Mouse (Mus musculus): Measurements from ENCODE around the gene Psmd7. TPM values are rescaled to one million over a fixed set of nuclear protein-coding genes. Genes with fewer than 3 reads are reported as not detected.
"Not testable (repeated sequence)": the region's sequence is repeated elsewhere in the genome, so short reads cannot be mapped to it uniquely, and the experiment has no call there.

Gene Psmd7
- total RNA-seq (2014; rRNA removed) (38.9 and 41.9 TPM in 2 replicates), polyA plus RNA-seq (2015; fragmentation: Nextera tagmentation; extraction: Ambion mirVana) (248 and 263 TPM in 2 replicates)

- Histone ChIP-seq H3K4me2 (ENCODE audit: low read depth) (peak within 1 kb of the TSS; percentile 61), H3K4me3 (ENCODE audit: low read depth, low read length) (peak within 1 kb of the TSS; percentile 87), H3K27ac (ENCODE audit: low read depth, low read length) (peak within 1 kb of the TSS; percentile 85), H3K4me1 (ENCODE audit: insufficient read depth) (peaks cover 10% of the 10 kb centered on the region; the same call in 1 of the 2 replicates), H3K9ac (peak within 1 kb of the TSS; percentile 88), H3K36me3 (ENCODE audit: insufficient read depth) (peaks cover 21% of the 10 kb centered on the region), H3K27me3 (ENCODE audit: insufficient read depth, low read length) (no peaks in the 10 kb centered on the region), H3K9me3 (ENCODE audit: low read length) (no peaks in the 10 kb centered on the region)
- DNase-seq (peak; percentile 96), ATAC-seq (peak; percentile 99)
- peak; percentile 67 for TF ChIP-seq CTCF (IDR thresholded peaks at IDR 0.05; ENCODE audit: low read depth)
- 2% methylated on average over 65 of the region's 65 CpGs for WGBS
Measured at GRCm38 (mm10) chr8:107587995-107588780, at the start of gene Psmd7. Psmd7 (minus strand) TSS chr8:107588464.

- no peak for DNase-seq
- no peaks in the 10 kb centered on the region for H3K4me1 ChIP-seq (ENCODE audit: insufficient read depth)
- TF ChIP-seq CTCF (IDR thresholded peaks at IDR 0.05; ENCODE audit: low read depth), result no peak
Measured at GRCm38 (mm10) chr8:107633734-107634133, 45.5 kb upstream of the Psmd7 start.

GRCm38 (mm10) chr8:107629701-107630100 lies 41.4 kb upstream of the Psmd7 start:
- DNase-seq (no peak), ATAC-seq (no peak)
- Histone ChIP-seq H3K27ac (ENCODE audit: low read depth, low read length) (no peak overlapping the region), H3K4me2 (ENCODE audit: low read depth) (no peak overlapping the region), H3K9ac (no peak overlapping the region), H3K4me3 (ENCODE audit: low read depth, low read length) (no peak overlapping the region), H3K27me3 (ENCODE audit: insufficient read depth, low read length) (no peaks in the 10 kb centered on the region), H3K36me3 (ENCODE audit: insufficient read depth) (no peaks in the 10 kb centered on the region), H3K9me3 (ENCODE audit: low read length) (no peaks in the 10 kb centered on the region), H3K4me1 (ENCODE audit: insufficient read depth) (no peaks in the 10 kb centered on the region)
- 67% methylated on average over 11 of the region's 11 CpGs for WGBS
- no peak for TF ChIP-seq CTCF (IDR thresholded peaks at IDR 0.05; ENCODE audit: low read depth)

More at GRCm38 (mm10) chr8:107633734-107634133, 45.5 kb upstream of the Psmd7 start:
- Histone ChIP-seq H3K9me3 (ENCODE audit: low read length) (no peaks in the 10 kb centered on the region), H3K9ac (no peak overlapping the region), H3K36me3 (ENCODE audit: insufficient read depth) (no peaks in the 10 kb centered on the region), H3K4me3 (ENCODE audit: low read depth, low read length) (no peak overlapping the region), H3K27me3 (ENCODE audit: insufficient read depth, low read length) (no peaks in the 10 kb centered on the region), H3K4me2 (ENCODE audit: low read depth) (no peak overlapping the region), H3K27ac (ENCODE audit: low read depth, low read length) (no peak overlapping the region)
- 98% methylated on average over 2 of the region's 2 CpGs for WGBS
- no peak for ATAC-seq

GRCm38 (mm10) chr8:107628501-107629149 lies 40.4 kb upstream of the Psmd7 start:
- Histone ChIP-seq H3K9me3 (ENCODE audit: low read length) (no peaks in the 10 kb centered on the region), H3K27me3 (ENCODE audit: insufficient read depth, low read length) (no peaks in the 10 kb centered on the region), H3K4me3 (ENCODE audit: low read depth, low read length) (no peak overlapping the region), H3K9ac (no peak overlapping the region), H3K27ac (ENCODE audit: low read depth, low read length) (no peak overlapping the region), H3K4me1 (ENCODE audit: insufficient read depth) (no peaks in the 10 kb centered on the region), H3K36me3 (ENCODE audit: insufficient read depth) (no peaks in the 10 kb centered on the region), H3K4me2 (ENCODE audit: low read depth) (no peak overlapping the region)
- ATAC-seq (no peak), DNase-seq (no peak)
- no peak for TF ChIP-seq CTCF (IDR thresholded peaks at IDR 0.05; ENCODE audit: low read depth)
- 73% methylated on average over 8 of the region's 8 CpGs for WGBS

GRCm38 (mm10) chr8:107627881-107628280 lies 39.6 kb upstream of the Psmd7 start:
- H3K9ac ChIP-seq, result no peak overlapping the region
- H3K27me3 ChIP-seq (ENCODE audit: insufficient read depth, low read length), result no peaks in the 10 kb centered on the region
- no peak overlapping the region for H3K4me3 ChIP-seq (ENCODE audit: low read depth, low read length)
- WGBS, result 45% methylated on average over 9 of the region's 9 CpGs
- no peak overlapping the region for H3K27ac ChIP-seq (ENCODE audit: low read depth, low read length)
- DNase-seq (no peak), ATAC-seq (no peak)
- TF ChIP-seq CTCF (IDR thresholded peaks at IDR 0.05; ENCODE audit: low read depth), result no peak
- no peaks in the 10 kb centered on the region for H3K9me3 ChIP-seq (ENCODE audit: low read length)
- no peaks in the 10 kb centered on the region for H3K36me3 ChIP-seq (ENCODE audit: insufficient read depth)
- H3K4me2 ChIP-seq (ENCODE audit: low read depth), result no peak overlapping the region
- H3K4me1 ChIP-seq (ENCODE audit: insufficient read depth), result no peaks in the 10 kb centered on the region

GRCm38 (mm10) chr8:107624301-107624700 lies 36.0 kb upstream of the Psmd7 start:
- ATAC-seq; H3K36me3 ChIP-seq (ENCODE audit: insufficient read depth); H3K4me3 ChIP-seq (ENCODE audit: low read depth, low read length); H3K9me3 ChIP-seq (ENCODE audit: low read length); DNase-seq; H3K27me3 ChIP-seq (ENCODE audit: insufficient read depth, low read length); H3K4me1 ChIP-seq (ENCODE audit: insufficient read depth); H3K4me2 ChIP-seq (ENCODE audit: low read depth); H3K9ac ChIP-seq; H3K27ac ChIP-seq (ENCODE audit: low read depth, low read length): not testable (repeated sequence)

Measured in forebrain, postnatal 0 days (tissue).